Mouse (Mus musculus) MEL (cell line): ENCODE measurements at regions not wholly inside any gene's neighbourhood (a gene's known extent, or its start where the extent isn't known, plus 50 kb on each side); places are given as distances from the start of the nearest gene placed in this dataset.

ENCODE experiments used
- CTCF ChIP-seq, 3 experiments: IDR thresholded peaks in 2 of 3; conservative IDR thresholded peaks in 1 of 3; 2 replicates each; pipeline ENCODE4 v1.5.1; 2011 to 2012; ENCODE audit warnings: low read length in 3 of 3, low read depth in 2 of 3, mild to moderate bottlenecking in 2 of 3, improper control_type of control experiment in 1 of 3, inconsistent platforms in 1 of 3, mixed read lengths in 1 of 3, moderate library complexity in 1 of 3; ENCODE audit not compliant: control insufficient read depth in 1 of 3, insufficient read depth in 1 of 3, poor library complexity in 1 of 3, severe bottlenecking in 1 of 3
- ELF1 ChIP-seq: IDR thresholded peaks from 2 replicates; pipeline ENCODE4 v1.6.1; 2014; ENCODE audit warnings: low read depth, mild to moderate bottlenecking, inconsistent platforms, low read length, improper control_type of control experiment, moderate library complexity
- EP300 ChIP-seq, 2 experiments: IDR thresholded peaks; 2 replicates each; pipeline ENCODE4 v1.6.1; 2011; ENCODE audit warnings: improper control_type of control experiment in 2 of 2, low read length in 2 of 2, low read depth in 1 of 2, mild to moderate bottlenecking in 1 of 2
- GATA1 ChIP-seq: IDR thresholded peaks from 2 replicates; pipeline ENCODE4 v1.6.1; 2011; ENCODE audit warnings: low read depth, low read length, improper control_type of control experiment
- HCFC1 ChIP-seq: IDR thresholded peaks from 2 replicates; pipeline ENCODE4 v1.6.1; 2012; ENCODE audit warnings: low read depth, mild to moderate bottlenecking, inconsistent platforms, low read length, improper control_type of control experiment, moderate library complexity
- MAFK ChIP-seq: IDR thresholded peaks from 2 replicates; pipeline ENCODE4 v1.6.1; 2011; ENCODE audit warnings: low read depth, mild to moderate bottlenecking, low read length, improper control_type of control experiment, borderline replicate concordance
- MAZ ChIP-seq: IDR thresholded peaks from 2 replicates; pipeline ENCODE4 v1.6.1; 2012; ENCODE audit warnings: low read depth, mild to moderate bottlenecking, inconsistent platforms, low read length, improper control_type of control experiment
- POLR2A ChIP-seq, 2 experiments: IDR thresholded peaks; 2 replicates each; pipeline ENCODE4 v1.6.1; 2011 to 2012; ENCODE audit warnings: low read length in 2 of 2, mild to moderate bottlenecking in 2 of 2, control low read depth in 1 of 2, improper control_type of control experiment in 1 of 2, low read depth in 1 of 2, moderate library complexity in 1 of 2; ENCODE audit not compliant: control insufficient read depth in 1 of 2, insufficient read depth in 1 of 2, poor library complexity in 1 of 2
- POLR2AphosphoS2 ChIP-seq: IDR thresholded peaks from 2 replicates; pipeline ENCODE4 v1.6.1; 2011; ENCODE audit warnings: low read length, improper control_type of control experiment
- SIN3A ChIP-seq: IDR thresholded peaks from 2 replicates; pipeline ENCODE4 v1.6.1; 2012; ENCODE audit warnings: low read length, improper control_type of control experiment, inconsistent platforms
- USF1 ChIP-seq: IDR thresholded peaks from 2 replicates; pipeline ENCODE4 v1.6.1; 2014; ENCODE audit warnings: low read depth, mild to moderate bottlenecking, inconsistent platforms, low read length, improper control_type of control experiment, moderate library complexity
- USF2 ChIP-seq, 2 experiments: IDR thresholded peaks; 2 replicates each; pipeline ENCODE4 v1.6.1; 2011 to 2012; ENCODE audit warnings: improper control_type of control experiment in 2 of 2, low read length in 2 of 2, borderline replicate concordance in 1 of 2, inconsistent platforms in 1 of 2, low read depth in 1 of 2, mild to moderate bottlenecking in 1 of 2; ENCODE audit not compliant: insufficient read depth in 1 of 2
- ZKSCAN1 ChIP-seq: IDR thresholded peaks from 2 replicates; pipeline ENCODE4 v1.6.1; 2012; ENCODE audit warnings: low read depth, mild to moderate bottlenecking, inconsistent platforms, low read length, improper control_type of control experiment, moderate library complexity

DNA sequence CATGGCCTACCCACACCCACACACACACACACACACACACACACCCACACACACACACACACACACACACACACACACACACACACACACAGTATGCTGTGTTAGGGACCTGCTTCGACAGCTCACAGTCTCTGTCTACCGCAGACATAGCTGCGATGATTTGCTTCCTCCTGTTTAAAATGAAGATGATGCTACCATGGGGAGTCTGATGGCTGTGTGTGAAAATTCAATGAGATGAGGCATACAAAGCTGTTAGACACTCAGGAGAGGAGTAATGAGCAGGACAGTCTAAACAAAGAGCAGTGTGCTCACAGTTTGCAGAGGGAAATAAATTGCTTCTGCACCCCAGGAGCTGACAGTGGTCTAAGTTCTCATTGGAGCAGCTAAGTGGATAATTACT lies 306.4 kb downstream of the Mycn start:
- TF ChIP-seq MAZ (no peak), SIN3A (no peak), POLR2AphosphoS2 (no peak), CTCF (IDR thresholded peaks at IDR 0.05 in 2 of 3, conservative IDR thresholded peaks at IDR 0.05 in 1 of 3; ENCODE audit: control insufficient read depth in 1 of 3, insufficient read depth in 1 of 3, low read depth in 2 of 3, low read length in 3 of 3, poor library complexity in 1 of 3, severe bottlenecking in 1 of 3) (no peak), USF2 (IDR thresholded peaks at IDR 0.05; ENCODE audit: borderline replicate concordance in 1 of 2, insufficient read depth in 1 of 2, low read depth in 1 of 2, low read length in 2 of 2) (no peak), GATA1 (no peak), ELF1 (no peak), MAFK (no peak), EP300 (IDR thresholded peaks at IDR 0.05; ENCODE audit: low read depth in 1 of 2, low read length in 2 of 2) (no peak), POLR2A (IDR thresholded peaks at IDR 0.05; ENCODE audit: control insufficient read depth in 1 of 2, insufficient read depth in 1 of 2, low read depth in 1 of 2, low read length in 2 of 2, poor library complexity in 1 of 2) (no peak), ZKSCAN1 (no peak), HCFC1 (no peak), USF1 (no peak)
